Mouse (Mus musculus) stomach, embryonic 14.5 days (tissue): ENCODE measurements around the gene Cdc14b. TPM values are rescaled to one million over a fixed set of nuclear protein-coding genes. Genes with fewer than 3 reads are reported as not detected.

Experiments
- ATAC-seq: fragments of 200-750 bp; cut with Nextera tagmentation; 2 replicates; pipeline ENCODE4 v1.8.0; 2017; ENCODE audit warnings: low read depth, moderate TSS enrichment; ENCODE audit not compliant: insufficient number of reproducible peaks, insufficient read depth, low FRiP score
- H3K27ac ChIP-seq: fragments of 300-500 bp; sonication (generic); 2 replicates; pipeline ENCODE4 v1.5.1; 2014; ENCODE audit warnings: mild to moderate bottlenecking, low read length, moderate library complexity, mixed read lengths
- H3K27me3 ChIP-seq: fragments of 300-500 bp; sonication (generic); 2 replicates; pipeline ENCODE4 v1.6.1; 2014; ENCODE audit warnings: low read length, control low read depth, mixed read lengths; ENCODE audit not compliant: control insufficient read depth, insufficient read depth
- H3K36me3 ChIP-seq: fragments of 300-500 bp; sonication (generic); 2 replicates; pipeline ENCODE4 v1.6.1; 2014; ENCODE audit warnings: mild to moderate bottlenecking, control low read depth, low read length, moderate library complexity, mixed read lengths; ENCODE audit not compliant: control insufficient read depth, insufficient read depth
- H3K4me1 ChIP-seq: fragments of 300-500 bp; sonication (generic); 2 replicates; pipeline ENCODE4 v1.6.1; 2014; ENCODE audit warnings: low read length, control low read depth, mixed read lengths; ENCODE audit not compliant: control insufficient read depth, insufficient read depth
- H3K4me2 ChIP-seq: fragments of 300-500 bp; sonication (generic); replicated peaks from 2 replicates; pipeline ENCODE4 v1.6.1; 2014; ENCODE audit warnings: low read depth, low read length, control low read depth
- H3K4me3 ChIP-seq: fragments of 300-500 bp; sonication (generic); 2 replicates; pipeline ENCODE4 v1.5.1; 2014; ENCODE audit warnings: low read depth, low read length, control low read depth
- H3K9ac ChIP-seq: fragments of 300-500 bp; sonication (generic); replicated peaks from 2 replicates; pipeline ENCODE4 v1.6.1; 2014; ENCODE audit warnings: low read depth, mild to moderate bottlenecking, control low read depth, low read length, moderate library complexity, mixed read lengths
- H3K9me3 ChIP-seq: fragments of 300-500 bp; sonication (generic); 2 replicates; pipeline ENCODE4 v1.6.1; 2016; ENCODE audit warnings: low read depth, low read length, control low read depth; ENCODE audit not compliant: control insufficient read depth
- WGBS: fragments of 180-500 bp; shearing (Covaris S2); extraction: QIAGEN DNeasy Blood & Tissue Kit; methylation state at CpG from one replicate; pipeline ENCODE4 v1.1.7; 2014; 5-methylcytosine and 5-hydroxymethylcytosine counted together
- polyA plus RNA-seq: library from polyadenylated mRNA; unstranded; fragments of >200 nt; fragmentation: Nextera tagmentation; extraction: Ambion mirVana; gene quantifications from 2 replicates; pipeline ENCODE4 v1.2.1, GENCODE M21; 2014

The Cdc14b gene
- polyA plus RNA-seq, 1 experiment from 2014 or later, result 46.0 TPM

DNA sequence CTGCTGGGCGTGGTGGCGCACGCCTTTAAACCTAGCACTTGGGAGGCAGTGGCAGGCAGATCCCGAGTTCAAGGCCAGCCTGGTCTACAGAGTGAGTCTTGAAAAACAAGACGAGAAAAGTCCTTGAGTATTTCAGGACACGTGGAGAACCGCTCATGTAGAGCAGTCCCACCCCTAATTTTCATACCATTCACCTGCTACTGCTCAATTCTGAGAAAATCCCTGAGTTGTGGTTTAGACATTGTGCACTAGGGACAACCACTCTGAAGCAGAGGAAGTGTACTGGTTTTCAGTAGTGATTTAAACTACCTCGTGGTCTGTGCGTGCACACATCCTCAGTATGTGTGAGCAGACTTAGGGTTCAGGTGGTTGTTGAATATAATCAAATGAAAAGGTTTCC lies 89.5 kb downstream of the Cdc14b start:
- ATAC-seq, result no peak
- no peak overlapping the region for H3K4me2 ChIP-seq
- H3K9ac ChIP-seq, result no peak overlapping the region
- H3K27ac ChIP-seq, result no peak overlapping the region
- H3K4me1 ChIP-seq, result no peaks in the 10 kb centered on the region
- H3K27me3 ChIP-seq, result no peaks in the 10 kb centered on the region
- 94% methylated on average over 9 of the region's 9 CpGs for WGBS
- H3K4me3 ChIP-seq, result no peak overlapping the region
- H3K9me3 ChIP-seq, result no peaks in the 10 kb centered on the region
- no peaks in the 10 kb centered on the region for H3K36me3 ChIP-seq

DNA sequence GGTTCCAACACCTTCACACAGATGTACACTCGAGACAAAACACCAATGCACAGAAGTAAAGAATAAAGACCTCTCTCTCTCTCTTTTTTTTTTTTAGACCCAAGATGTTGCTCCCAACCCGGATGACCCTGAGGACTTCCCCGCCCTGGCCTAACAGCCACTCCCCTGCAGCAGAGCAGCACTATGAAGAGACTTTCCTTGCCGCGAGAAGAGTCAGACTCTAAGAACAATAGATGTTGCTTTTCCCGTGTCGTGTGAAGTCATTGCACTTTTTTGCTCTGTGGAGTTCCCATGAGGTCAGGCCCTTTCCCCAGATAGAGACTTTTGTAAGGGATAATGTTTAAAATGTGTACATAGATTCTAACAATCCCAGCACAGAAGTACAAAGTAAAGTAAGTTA lies 89.9 kb downstream of the Cdc14b start:
- Histone ChIP-seq H3K36me3 (no peaks in the 10 kb centered on the region), H3K4me1 (no peaks in the 10 kb centered on the region), H3K4me2 (no peak overlapping the region), H3K4me3 (no peak overlapping the region), H3K9me3 (no peaks in the 10 kb centered on the region), H3K27me3 (no peaks in the 10 kb centered on the region), H3K9ac (no peak overlapping the region), H3K27ac (no peak overlapping the region)
- no peak for ATAC-seq
- 73% methylated on average over 7 of the region's 7 CpGs for WGBS

DNA sequence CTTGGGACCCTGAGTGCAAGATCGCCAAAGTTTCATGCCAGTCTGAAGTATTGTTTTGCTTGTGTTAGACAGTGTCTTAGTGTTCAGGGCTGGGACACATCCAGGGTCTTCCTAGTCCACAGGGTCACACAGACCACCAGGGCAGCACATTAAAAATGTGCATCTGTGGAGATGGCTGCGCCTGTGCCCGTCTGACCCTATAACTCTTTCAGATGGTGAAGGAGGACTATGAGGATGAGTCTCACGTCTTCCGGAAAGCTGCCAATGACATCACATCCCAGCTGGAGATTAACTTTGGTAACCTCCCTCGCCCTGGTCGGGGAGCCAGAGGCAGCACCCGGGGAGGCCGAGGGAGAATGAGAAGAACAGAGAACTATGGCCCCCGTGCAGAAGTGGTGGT lies 90.7 kb downstream of the Cdc14b start:
- Histone ChIP-seq H3K4me1 (no peaks in the 10 kb centered on the region), H3K36me3 (no peaks in the 10 kb centered on the region), H3K27ac (no peak overlapping the region), H3K9ac (no peak overlapping the region), H3K4me3 (no peak overlapping the region), H3K9me3 (no peaks in the 10 kb centered on the region), H3K27me3 (no peaks in the 10 kb centered on the region), H3K4me2 (no peak overlapping the region)
- ATAC-seq, result no peak
- 87% methylated on average over 10 of the region's 10 CpGs for WGBS

DNA sequence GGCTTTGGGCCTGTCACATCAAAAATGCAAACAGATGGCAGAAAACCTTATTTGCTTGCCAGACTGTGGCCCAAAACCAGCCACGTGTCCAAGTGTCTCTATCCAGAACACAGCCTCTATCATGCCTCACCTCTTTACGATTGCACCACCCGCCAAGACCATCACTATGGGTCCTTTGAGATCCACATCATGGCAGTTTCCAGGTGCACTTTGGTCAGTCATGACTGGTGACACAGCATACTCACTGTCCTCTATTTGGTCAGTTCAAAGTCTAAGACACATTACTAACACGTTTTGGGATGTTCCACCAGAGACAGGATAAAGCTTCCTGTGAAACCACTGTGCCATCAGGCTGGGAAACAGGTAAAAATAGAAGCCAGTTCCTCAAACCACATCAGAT lies 91.5 kb downstream of the Cdc14b start:
- H3K4me1 ChIP-seq, result no peaks in the 10 kb centered on the region
- H3K27me3 ChIP-seq, result no peaks in the 10 kb centered on the region
- ATAC-seq, result no peak
- no peak overlapping the region for H3K27ac ChIP-seq
- H3K4me3 ChIP-seq, result no peak overlapping the region
- H3K9ac ChIP-seq, result no peak overlapping the region
- WGBS, result 84% methylated on average over 4 of the region's 4 CpGs
- no peaks in the 10 kb centered on the region for H3K9me3 ChIP-seq
- no peak overlapping the region for H3K4me2 ChIP-seq
- no peaks in the 10 kb centered on the region for H3K36me3 ChIP-seq

DNA sequence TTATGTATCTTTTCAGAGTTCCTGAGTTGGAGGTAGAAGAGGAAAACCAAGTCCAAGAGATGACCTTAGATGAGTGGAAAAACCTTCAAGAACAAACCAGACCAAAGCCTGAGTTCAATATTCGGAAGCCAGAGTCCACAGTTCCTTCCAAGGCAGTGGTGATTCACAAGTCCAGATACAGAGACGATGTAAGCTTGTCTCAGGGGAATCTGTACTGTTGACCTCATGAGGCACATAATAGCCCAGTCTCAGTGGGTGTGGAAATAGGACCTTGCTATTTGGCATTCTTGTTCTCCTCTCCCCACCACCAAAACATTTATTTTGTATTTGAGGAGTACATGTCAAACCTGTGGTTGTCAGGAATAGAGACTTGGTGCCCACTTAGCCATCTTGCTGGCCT lies 93.0 kb downstream of the Cdc14b start:
- H3K27me3 ChIP-seq, result no peaks in the 10 kb centered on the region
- no peak overlapping the region for H3K4me3 ChIP-seq
- no peak for ATAC-seq
- H3K27ac ChIP-seq, result no peak overlapping the region
- no peak overlapping the region for H3K9ac ChIP-seq
- no peaks in the 10 kb centered on the region for H3K9me3 ChIP-seq
- no peak overlapping the region for H3K4me2 ChIP-seq
- no peaks in the 10 kb centered on the region for H3K4me1 ChIP-seq
- WGBS, result 84% methylated on average over 2 of the region's 2 CpGs
- no peaks in the 10 kb centered on the region for H3K36me3 ChIP-seq

DNA sequence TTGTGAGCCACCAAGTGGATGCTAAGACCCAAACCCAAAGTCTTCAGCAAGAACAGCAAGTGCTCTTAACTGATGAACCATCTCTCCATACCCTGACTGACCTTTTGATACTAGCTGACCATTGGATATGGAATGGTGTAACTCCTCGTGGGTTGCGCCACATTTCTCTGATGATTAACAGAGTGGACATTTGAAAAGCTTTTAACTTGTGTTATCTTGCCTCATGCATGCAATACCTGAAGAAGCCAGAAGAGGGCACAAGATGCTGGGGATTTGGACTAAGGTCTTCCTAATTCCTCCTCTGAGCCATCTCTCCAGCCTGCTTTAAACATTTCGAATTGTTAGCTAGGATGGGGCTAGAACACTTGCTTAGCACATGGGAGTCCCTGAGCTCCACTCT lies 94.2 kb downstream of the Cdc14b start:
- Histone ChIP-seq H3K27me3 (no peaks in the 10 kb centered on the region), H3K36me3 (no peaks in the 10 kb centered on the region)
- no peak for ATAC-seq

DNA sequence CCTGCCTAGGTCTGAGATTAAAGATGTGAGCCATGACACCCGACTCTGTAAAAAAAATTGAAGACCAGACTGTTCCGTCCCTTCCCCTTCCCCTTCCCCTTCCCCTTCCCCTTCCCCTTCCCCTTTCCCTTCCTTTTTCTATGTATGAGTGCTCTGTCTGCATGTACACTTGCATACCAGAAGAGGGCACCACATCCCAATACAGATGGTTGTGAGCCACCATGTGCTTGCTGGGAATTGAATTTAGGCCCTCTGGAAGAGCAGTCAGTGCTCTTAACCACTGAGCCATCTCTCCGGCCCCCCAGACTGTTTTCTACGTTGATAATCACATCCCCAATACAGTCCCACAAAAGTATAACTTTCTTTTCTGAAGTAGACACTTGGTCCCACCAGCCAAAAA lies 94.8 kb downstream of the Cdc14b start:
- Histone ChIP-seq H3K27me3 (no peaks in the 10 kb centered on the region), H3K9ac (no peak overlapping the region), H3K4me3 (no peak overlapping the region), H3K4me1 (no peaks in the 10 kb centered on the region), H3K36me3 (no peaks in the 10 kb centered on the region), H3K9me3 (no peaks in the 10 kb centered on the region), H3K27ac (no peak overlapping the region), H3K4me2 (no peak overlapping the region)
- WGBS, result 93% methylated on average over 4 of the region's 4 CpGs
- ATAC-seq, result no peak

More for the DNA sequence above, 94.2 kb downstream of the Cdc14b start:
- Histone ChIP-seq H3K4me1 (no peaks in the 10 kb centered on the region), H3K27ac (no peak overlapping the region), H3K9ac (no peak overlapping the region), H3K4me2 (no peak overlapping the region), H3K9me3 (no peaks in the 10 kb centered on the region), H3K4me3 (no peak overlapping the region)
- WGBS, result 76% methylated on average over 3 of the region's 3 CpGs

DNA sequence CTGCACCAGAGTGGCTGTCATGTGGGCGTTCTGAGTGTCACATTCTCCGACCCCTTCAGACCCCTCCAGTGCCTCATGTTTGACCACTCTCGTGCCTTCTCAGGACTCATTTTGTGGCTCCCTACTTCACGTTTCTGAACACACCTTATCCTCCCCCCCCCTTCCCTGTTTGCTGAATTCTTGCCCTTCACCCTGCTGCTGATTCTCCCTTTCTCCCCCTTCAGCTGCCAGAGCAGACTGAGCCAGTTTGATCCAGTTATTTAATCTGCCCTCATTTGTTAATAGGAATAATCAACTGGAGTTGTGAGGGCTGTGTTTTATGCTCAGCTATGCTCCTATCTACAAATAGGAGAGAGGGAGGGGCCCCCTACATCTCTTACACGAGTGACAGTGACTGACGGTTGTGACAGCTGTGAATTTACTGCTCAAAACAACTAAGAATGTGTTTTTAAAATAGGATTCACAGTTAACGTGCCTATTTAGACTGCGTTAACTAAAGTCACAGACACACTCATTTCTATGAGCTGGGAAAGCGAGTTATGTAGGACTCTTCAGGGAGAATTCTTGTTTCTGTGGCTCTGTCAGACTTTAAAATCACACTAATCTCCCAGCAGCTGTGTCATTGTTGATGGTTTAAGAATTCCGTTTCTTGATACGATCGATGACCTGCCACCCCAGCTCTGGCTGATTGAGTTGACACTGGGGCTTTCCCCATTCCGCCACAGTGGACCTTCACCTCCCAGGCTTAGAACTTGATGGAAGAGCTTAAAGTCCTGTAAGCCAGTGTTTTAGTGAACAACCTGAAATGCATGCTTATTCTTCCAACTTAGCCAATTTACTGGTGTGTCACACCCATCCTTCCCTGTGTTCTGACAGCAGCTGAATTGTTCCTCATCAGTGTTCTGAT lies 96.1 kb downstream of the Cdc14b start:
- no peak for ATAC-seq
- H3K36me3 ChIP-seq, result no peaks in the 10 kb centered on the region
- no peak overlapping the region for H3K9ac ChIP-seq
- H3K4me1 ChIP-seq, result no peaks in the 10 kb centered on the region
- no peak overlapping the region for H3K27ac ChIP-seq
- 70% methylated on average over 13 of the region's 13 CpGs for WGBS
- H3K9me3 ChIP-seq, result no peaks in the 10 kb centered on the region
- no peaks in the 10 kb centered on the region for H3K27me3 ChIP-seq
- H3K4me3 ChIP-seq, result no peak overlapping the region
- H3K4me2 ChIP-seq, result no peak overlapping the region

DNA sequence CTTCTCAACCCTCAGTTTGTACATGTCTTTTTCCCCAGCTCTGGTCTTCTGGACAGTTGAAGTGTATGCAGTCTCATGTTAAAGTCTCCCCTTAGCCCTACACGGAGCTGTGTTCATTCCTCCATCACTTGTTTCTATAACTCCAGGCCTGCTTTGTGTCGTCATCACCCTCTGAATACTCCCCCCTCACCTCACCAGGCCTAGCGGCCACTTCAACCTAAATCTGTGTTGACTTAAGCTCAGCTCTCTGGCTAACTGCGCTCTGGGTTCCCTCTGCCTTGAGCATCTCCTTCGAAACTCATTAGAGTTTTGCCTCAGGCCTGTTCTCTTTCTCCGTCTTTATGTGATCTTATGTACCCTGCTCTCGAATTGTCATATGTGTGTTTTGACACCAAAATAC lies 97.1 kb downstream of the Cdc14b start:
- Histone ChIP-seq H3K4me2 (no peak overlapping the region), H3K9me3 (no peaks in the 10 kb centered on the region), H3K4me3 (no peak overlapping the region), H3K27me3 (no peaks in the 10 kb centered on the region), H3K9ac (no peak overlapping the region), H3K4me1 (no peaks in the 10 kb centered on the region), H3K36me3 (peaks cover 4% of the 10 kb centered on the region), H3K27ac (no peak overlapping the region)
- no peak for ATAC-seq
- 71% methylated on average over 7 of the region's 7 CpGs for WGBS
